In the genomic region with DNA sequence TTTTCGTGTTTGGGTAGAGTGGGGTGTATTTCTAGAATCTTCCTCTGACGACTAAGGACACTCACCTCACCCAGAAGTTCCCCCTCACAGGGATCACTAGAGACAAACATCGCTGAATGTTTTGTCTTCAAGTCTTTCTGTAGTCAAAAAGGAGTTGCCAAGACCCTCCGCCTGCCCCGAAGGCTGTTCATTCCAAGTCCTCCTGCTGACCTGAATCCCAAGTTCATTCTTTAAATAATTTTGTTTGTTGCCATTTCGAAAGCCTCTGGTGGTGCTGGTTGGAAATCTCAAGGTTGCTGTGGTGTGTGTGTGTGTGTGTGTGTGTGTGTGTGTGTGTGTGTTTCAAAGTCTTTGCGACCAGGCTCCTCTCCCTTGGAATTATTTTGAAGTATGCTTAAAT, we compare ENCODE assay signal across 24 mouse cellular contexts. TPM values are rescaled to one million over a fixed set of nuclear protein-coding genes. Genes with fewer than 3 reads are reported as not detected.
"Had no signal": no experiment of that assay in that cellular context is flagged by ENCODE, and none has a peak within 500 bp of the region (broad histone marks: within the 10 kb centered on the region; RNA-seq: fewer than 3 reads in every experiment).

No protein-coding gene starts in this region.

- ATAC-seq: liver, postnatal 0 days; midbrain, embryonic 13.5 days; midbrain, embryonic 16.5 days had no signal

- H3K9ac ChIP-seq: limb, embryonic 12.5 days; limb, embryonic 15.5 days; liver, embryonic 14.5 days; liver, postnatal 0 days; lung, embryonic 14.5 days; midbrain, embryonic 13.5 days; neural tube, embryonic 13.5 days had no signal

- H3K4me3 ChIP-seq: left cerebral cortex, adult 2 months; limb, embryonic 12.5 days; limb, embryonic 15.5 days; megakaryocyte, embryonic 14.5 days; midbrain, embryonic 10.5 days; midbrain, embryonic 13.5 days; myocyte; neural tube, embryonic 13.5 days had no signal

- H3K9me3 ChIP-seq: limb, embryonic 12.5 days; limb, embryonic 15.5 days; midbrain, embryonic 10.5 days; midbrain, embryonic 13.5 days; neural tube, embryonic 13.5 days had no signal

- H3K27me3 ChIP-seq: limb, embryonic 12.5 days; limb, embryonic 15.5 days; midbrain, embryonic 13.5 days; neural tube, embryonic 13.5 days had no signal

- H3K36me3 ChIP-seq: limb, embryonic 12.5 days; limb, embryonic 15.5 days; midbrain, embryonic 10.5 days; midbrain, embryonic 13.5 days; neural tube, embryonic 13.5 days had no signal

- H3K4me2 ChIP-seq: limb, embryonic 12.5 days; limb, embryonic 15.5 days; liver, embryonic 11.5 days; lung, embryonic 14.5 days; midbrain, embryonic 13.5 days; neural tube, embryonic 13.5 days had no signal

- H3K27ac ChIP-seq: kidney, postnatal 0 days; left cerebral cortex, adult 2 months; limb, embryonic 12.5 days; limb, embryonic 15.5 days; liver, embryonic 14.5 days; midbrain, embryonic 13.5 days; neural tube, embryonic 13.5 days; stomach, postnatal 0 days had no signal

- H3K4me1 ChIP-seq: limb, embryonic 12.5 days; limb, embryonic 15.5 days; megakaryocyte, embryonic 14.5 days had no signal

- DNase-seq: kidney, adult 2 months; kidney, postnatal 25 days; layer of hippocampus, postnatal 36 days; liver, postnatal 0 days; lung, embryonic 14.5 days; lung, postnatal 36 days; right cerebral cortex, postnatal 14 days; right cerebral cortex, postnatal 4 days; thymus, adult 2 months; thymus, postnatal 14 days; thymus, postnatal 4 days had no signal

RNA-seq across cellular contexts. Expression of gene Nos2, which starts 13.7 kb away (rescaled TPM):
- polyA plus RNA-seq: liver, postnatal 0 days had no signal
